Mouse (Mus musculus): ENCODE measurements at regions not wholly inside any gene's neighbourhood (a gene's known extent, or its start where the extent isn't known, plus 50 kb on each side); places are given as distances from the start of the nearest gene placed in this dataset.
A peak's percentile ranks its signal among the peaks of the same experiment; 100 is the strongest.

DNA sequence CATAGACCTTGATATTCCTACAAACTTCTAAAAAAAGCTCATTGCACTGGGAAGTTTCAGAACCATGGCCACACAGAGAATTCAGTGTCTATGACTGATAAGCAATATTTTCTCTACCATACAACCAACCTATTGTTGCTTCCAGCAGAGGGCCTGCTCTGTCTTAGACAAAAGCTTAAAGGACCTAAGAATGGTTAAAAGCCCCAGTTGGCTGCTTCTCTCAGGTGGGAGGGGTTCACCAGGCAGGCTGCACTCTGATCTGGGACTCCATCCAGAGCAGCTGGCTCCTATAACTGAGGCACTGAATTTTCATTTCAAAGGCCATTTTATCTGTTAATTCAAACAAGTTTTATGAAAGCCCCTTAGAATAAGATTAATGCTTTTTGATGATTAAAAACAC lies 82.1 kb upstream of the Impad1 start:
- peak; percentile 15 for DNase-seq

DNA sequence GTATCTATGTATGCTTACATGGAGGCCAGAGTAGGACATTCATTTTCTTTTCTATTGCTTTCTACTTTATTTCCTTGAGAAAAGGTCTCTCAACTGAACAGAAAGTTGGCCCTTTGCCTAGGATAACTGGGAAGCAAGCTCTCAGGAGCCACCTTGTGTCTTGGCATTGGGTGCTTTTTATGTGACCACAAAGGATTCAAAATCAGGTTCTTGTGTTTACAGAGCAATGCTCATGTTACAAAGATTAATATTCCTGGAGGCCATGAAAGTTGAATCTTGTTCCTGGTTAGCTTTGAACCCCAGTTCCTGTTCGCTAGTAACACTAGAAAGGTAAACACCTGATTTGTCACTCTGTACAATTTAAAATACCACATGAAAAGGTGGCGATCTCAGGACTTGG lies 65.2 kb upstream of the Impad1 start:
- DNase-seq: no peak

Measured in gastrocnemius, postnatal 25 days (tissue).